Mouse (Mus musculus) intestine, embryonic 16.5 days (tissue): ENCODE results near the gene Fbxl20. TPM values are rescaled to one million over a fixed set of nuclear protein-coding genes. Genes with fewer than 3 reads are reported as not detected.

Experiments used
- polyA plus RNA-seq: library from polyadenylated mRNA; unstranded; fragments of >200 nt; fragmentation: Nextera tagmentation; extraction: Ambion mirVana; gene quantifications from 2 replicates; pipeline ENCODE4 v1.2.1, GENCODE M21; 2015

Gene Fbxl20
- polyA plus RNA-seq, 1 experiment from 2014 or later, result 12.8 TPM

Other genes starting within 250 kb of the Fbxl20 start
- gene Plxdc1, start 164.0 kb downstream of the Fbxl20 start, polyA plus RNA-seq, result 0.34 and 0.65 TPM in 2 replicates
- gene Arl5c, start 154.2 kb downstream of the Fbxl20 start, polyA plus RNA-seq, result 9.0 and 9.9 TPM in 2 replicates
- 5.1 TPM in 2 replicates for gene Cacnb1, start 127.4 kb downstream of the Fbxl20 start, polyA plus RNA-seq
- 990 and 1,058 TPM in 2 replicates for gene Rpl19, start 123.7 kb downstream of the Fbxl20 start, polyA plus RNA-seq
- 0.29 TPM in 2 replicates for gene Stac2, start 96.9 kb downstream of the Fbxl20 start, polyA plus RNA-seq
- 50.3 and 52.4 TPM in 2 replicates for gene Med1, start 42.9 kb upstream of the Fbxl20 start, polyA plus RNA-seq
- 6.2 and 6.5 TPM in 2 replicates for gene Cdk12, start 52.7 kb upstream of the Fbxl20 start, polyA plus RNA-seq
- 0.05 TPM in 1 of 2 replicates, not detected in the other for gene Neurod2, start 179.2 kb upstream of the Fbxl20 start, polyA plus RNA-seq
- gene Ppp1r1b, start 198.0 kb upstream of the Fbxl20 start, polyA plus RNA-seq, result 91.7 and 92.3 TPM in 2 replicates
- gene Stard3, start 208.0 kb upstream of the Fbxl20 start, polyA plus RNA-seq, result 44.8 and 44.9 TPM in 2 replicates
- gene Tcap, start 233.4 kb upstream of the Fbxl20 start, polyA plus RNA-seq, result 0.28 TPM in 1 of 2 replicates, not detected in the other
- 0.16 TPM in 1 of 2 replicates, not detected in the other for gene Pnmt, start 236.0 kb upstream of the Fbxl20 start, polyA plus RNA-seq